Mouse (Mus musculus) heart, adult 2 months (tissue): ENCODE measurements around the gene Arhgap25.

Experiments
- CTCF ChIP-seq: fragments of 200-600 bp; IDR thresholded peaks from 2 replicates; pipeline ENCODE4 v1.8.1; 2022; ENCODE audit warnings: antibody characterized with exemption, mild to moderate bottlenecking, moderate library complexity
- POLR2A ChIP-seq: fragments of 200-500 bp; IDR thresholded peaks from 2 replicates; pipeline ENCODE4 v1.6.1; 2011; ENCODE audit warnings: mild to moderate bottlenecking, low read depth, low read length, control low read depth; ENCODE audit not compliant: insufficient read depth

DNA sequence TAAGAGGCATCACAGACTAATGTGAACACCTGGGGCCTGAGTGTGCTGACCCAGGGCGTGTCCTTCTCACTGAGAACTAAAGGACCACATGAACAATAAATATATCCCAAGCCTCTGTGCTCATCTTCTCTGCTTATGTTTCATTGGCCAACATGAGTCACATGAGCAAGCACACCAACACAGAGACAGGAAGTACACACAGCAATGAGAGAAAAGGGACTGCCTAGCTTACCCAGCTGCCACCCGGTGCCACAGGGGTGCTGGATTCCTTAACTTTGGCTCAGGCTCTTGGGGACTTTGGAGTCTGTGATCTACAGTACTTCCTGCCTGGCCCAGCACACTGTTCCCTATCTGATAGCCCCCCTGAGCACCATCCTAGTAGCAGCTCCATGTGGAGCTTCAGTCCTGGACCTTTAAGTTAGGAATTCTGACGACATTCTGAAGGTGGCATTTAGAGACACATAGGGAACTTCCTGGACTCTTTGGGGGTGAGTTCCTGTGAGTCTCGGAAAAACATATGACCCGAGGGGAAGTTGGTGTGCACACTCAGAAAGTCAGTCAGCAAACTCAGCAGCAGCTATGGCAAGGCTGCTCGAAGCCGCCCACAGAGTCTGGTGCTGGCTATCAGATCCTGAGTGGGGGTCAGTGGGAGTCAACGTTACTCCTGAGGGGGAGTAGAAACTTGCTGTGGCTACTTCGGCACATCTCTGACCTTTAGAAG is 2.0 kb upstream of the Arhgap25 start:
- TF ChIP-seq CTCF: no peak
- no peak for TF ChIP-seq POLR2A
